Mouse (Mus musculus) kidney, postnatal 0 days (tissue): ENCODE measurements around the gene Tspan4. TPM values are rescaled to one million over a fixed set of nuclear protein-coding genes. Genes with fewer than 3 reads are reported as not detected.

Experiments
- ATAC-seq: fragments of 200-750 bp; cut with Nextera tagmentation; replicated peaks from 2 replicates; pipeline ENCODE4 v1.8.0; 2017; ENCODE audit warnings: low read depth, moderate number of reproducible peaks, moderate TSS enrichment, moderate library complexity; ENCODE audit not compliant: low FRiP score
- DNase-seq: peaks from one replicate; pipeline ENCODE4 v3.0.0-alpha.2; 2016; ENCODE audit warnings: low spot score
- H3K27ac ChIP-seq: fragments of 300-500 bp; sonication (generic); 2 replicates; pipeline ENCODE4 v1.5.1; 2014; ENCODE audit warnings: mild to moderate bottlenecking
- H3K27me3 ChIP-seq: fragments of 300-500 bp; sonication (generic); 2 replicates; pipeline ENCODE4 v1.6.1; 2014; ENCODE audit warnings: low read length, mixed read lengths; ENCODE audit not compliant: insufficient read depth
- H3K36me3 ChIP-seq: fragments of 300-500 bp; sonication (generic); 2 replicates; pipeline ENCODE4 v1.6.1; 2014; ENCODE audit warnings: low read length, mixed read lengths; ENCODE audit not compliant: insufficient read depth
- H3K4me1 ChIP-seq: fragments of 300-500 bp; sonication (generic); replicated peaks from 2 replicates; pipeline ENCODE4 v1.6.1; 2014; ENCODE audit warnings: antibody characterized with exemption, low read length, mixed read lengths; ENCODE audit not compliant: insufficient read depth
- H3K4me2 ChIP-seq: fragments of 300-500 bp; sonication (generic); 2 replicates; pipeline ENCODE4 v1.6.1; 2014; ENCODE audit warnings: mild to moderate bottlenecking, low read length, moderate library complexity, mixed read lengths
- H3K4me3 ChIP-seq: fragments of 300-500 bp; sonication (generic); replicated peaks from 2 replicates; pipeline ENCODE4 v1.5.1; 2014; ENCODE audit warnings: low read depth, low read length
- H3K9ac ChIP-seq: fragments of 300-500 bp; sonication (generic); 2 replicates; pipeline ENCODE4 v1.6.1; 2014; ENCODE audit warnings: low read depth, low read length
- H3K9me3 ChIP-seq: fragments of 300-500 bp; sonication (generic); replicated peaks from 2 replicates; pipeline ENCODE4 v1.6.1; 2016; ENCODE audit warnings: low read length, inconsistent platforms, mixed read lengths
- CTCF ChIP-seq: IDR thresholded peaks from 2 replicates; pipeline ENCODE4 v1.5.1; 2016; ENCODE audit warnings: antibody characterized with exemption, low read depth, mild to moderate bottlenecking, moderate library complexity
- WGBS: fragments of 180-500 bp; shearing (Covaris S2); extraction: QIAGEN DNeasy Blood & Tissue Kit; methylation state at CpG from one replicate; pipeline ENCODE4 v1.1.7; 2014; 5-methylcytosine and 5-hydroxymethylcytosine counted together
- polyA plus RNA-seq: library from polyadenylated mRNA; unstranded; fragments of >200 nt; fragmentation: Nextera tagmentation; extraction: Ambion mirVana; gene quantifications from 2 replicates; pipeline ENCODE4 v1.2.1, GENCODE M21; 2015

Tspan4 gene
- polyA plus RNA-seq, 1 experiment from 2014 or later, result 115 TPM

DNA sequence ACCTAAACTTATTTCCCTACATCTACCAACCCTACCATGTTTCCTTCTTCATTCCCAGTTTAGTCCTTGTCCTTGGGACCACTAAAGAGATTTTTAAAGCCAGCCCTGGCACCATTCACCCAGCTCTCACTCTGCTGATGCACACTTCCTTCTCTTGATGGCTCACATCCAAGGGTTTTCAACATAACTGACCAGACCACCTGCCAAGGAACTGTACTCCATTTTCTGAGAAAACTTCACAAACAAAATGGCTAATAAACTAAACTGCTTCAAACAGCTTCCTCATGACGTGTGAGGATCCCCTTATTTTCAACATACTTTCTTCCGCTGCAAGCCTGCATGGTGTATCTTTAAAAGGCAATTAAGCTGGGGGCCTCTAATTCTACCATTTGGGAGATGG, 21.4 kb upstream of the Tspan4 start:
- no peak for TF ChIP-seq CTCF
- 74% methylated on average over 2 of the region's 2 CpGs for WGBS
- no peak for DNase-seq

DNA sequence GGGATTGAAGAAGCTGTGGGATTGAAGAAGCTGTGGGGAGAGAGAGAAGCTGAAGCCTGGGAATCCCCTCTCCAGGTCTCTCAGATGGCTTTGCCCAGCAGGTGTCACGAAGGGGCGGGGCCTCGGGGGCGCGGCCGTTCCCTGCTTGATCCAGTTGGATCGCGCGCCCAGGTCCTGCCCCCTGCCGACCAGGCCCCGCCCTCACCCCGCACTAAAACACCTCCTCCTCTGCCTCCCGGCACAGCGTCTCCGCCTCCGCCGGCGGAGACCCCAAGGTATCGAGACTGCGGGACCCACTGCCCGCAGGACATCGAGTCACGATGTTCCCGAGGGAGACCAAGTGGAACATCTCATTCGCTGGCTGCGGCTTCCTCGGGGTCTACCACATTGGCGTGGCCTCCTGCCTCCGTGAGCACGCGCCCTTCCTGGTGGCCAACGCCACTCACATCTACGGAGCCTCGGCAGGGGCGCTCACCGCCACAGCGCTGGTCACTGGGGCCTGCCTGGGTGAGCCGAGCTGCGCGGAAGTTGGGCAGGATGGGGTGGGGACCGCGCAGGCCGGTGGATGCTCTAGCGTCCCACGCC, 20.0 kb upstream of the Tspan4 start, which contains the start of gene Pnpla2:
TSS of gene Pnpla2 (plus strand) at position 232 of the 585 bp plus-strand sequence.
- 1% methylated on average over 38 of the region's 45 CpGs for WGBS

More for the DNA sequence above, 21.4 kb upstream of the Tspan4 start:
- H3K4me3 ChIP-seq, result no peak overlapping the region
- H3K36me3 ChIP-seq, result peaks cover 22% of the 10 kb centered on the region
- no peaks in the 10 kb centered on the region for H3K27me3 ChIP-seq
- H3K9ac ChIP-seq, result no peak overlapping the region
- H3K4me2 ChIP-seq, result no peak overlapping the region
- ATAC-seq, result no peak
- H3K4me1 ChIP-seq, result 0 out of 2 replicates have a peak, but pooled peaks cover 3% of the 10 kb centered on the region
- H3K27ac ChIP-seq, result no peak overlapping the region
- no peaks in the 10 kb centered on the region for H3K9me3 ChIP-seq

DNA sequence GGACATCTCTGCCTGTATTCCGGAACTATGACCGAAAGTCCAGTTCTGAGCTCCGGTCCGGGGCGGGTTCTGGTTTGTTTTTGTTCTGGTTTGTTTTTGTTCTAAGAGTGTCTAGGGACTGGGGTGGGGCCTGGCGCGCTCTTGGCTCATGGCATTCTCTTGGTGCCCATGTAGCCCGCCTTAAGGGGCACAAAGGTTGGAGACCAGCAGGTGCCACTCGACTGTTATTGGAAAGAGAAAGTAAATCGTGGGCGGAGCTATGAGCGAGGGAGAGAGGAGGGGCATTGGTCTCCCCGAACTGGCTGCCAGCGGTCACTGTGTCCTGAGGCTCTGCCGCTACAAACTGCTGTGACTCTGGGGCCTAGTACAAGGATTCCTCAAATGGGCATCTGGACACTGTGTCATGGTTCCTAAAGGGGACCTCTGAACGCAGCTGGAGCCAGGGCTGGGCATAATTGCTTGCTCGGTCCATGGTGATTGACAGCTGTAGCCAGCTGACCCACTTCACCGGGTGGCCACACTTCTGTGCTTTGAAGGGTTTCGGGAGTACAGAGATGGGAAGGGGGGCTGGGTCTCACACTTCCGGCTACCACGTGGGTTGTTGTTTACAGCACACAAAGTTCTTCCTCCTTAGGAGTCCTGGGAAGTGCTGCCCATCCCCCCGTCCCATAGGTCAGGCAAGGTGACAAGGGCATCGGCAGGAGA, 19.3 kb upstream of the Tspan4 start:
- TF ChIP-seq CTCF, result no peak
- Histone ChIP-seq H3K27me3 (no peaks in the 10 kb centered on the region), H3K9me3 (no peaks in the 10 kb centered on the region), H3K36me3 (peaks cover 23% of the 10 kb centered on the region), H3K4me2 (peak overlapping the region; percentile 72), H3K4me1 (0 out of 2 replicates have a peak, but pooled peaks cover 3% of the 10 kb centered on the region), H3K27ac (peak overlapping the region; percentile 96), H3K9ac (peak overlapping the region; percentile 74), H3K4me3 (peak overlapping the region; percentile 74)
- 1% methylated on average over 23 of the region's 23 CpGs for WGBS
- DNase-seq, result peak; percentile 87
- ATAC-seq, result peak; percentile 37

More for the DNA sequence above, 20.0 kb upstream of the Tspan4 start, which contains the start of gene Pnpla2:
- peak within 1 kb of the TSS; percentile 72 for H3K4me2 ChIP-seq
- peak within 1 kb of the TSS; percentile 96 for H3K27ac ChIP-seq
- TF ChIP-seq CTCF, result peak; percentile 45
- H3K9me3 ChIP-seq, result no peaks in the 10 kb centered on the region
- peaks cover 24% of the 10 kb centered on the region for H3K36me3 ChIP-seq
- DNase-seq (peak; percentile 96), ATAC-seq (peak; percentile 82)
- peak within 1 kb of the TSS; percentile 74 for H3K4me3 ChIP-seq
- H3K27me3 ChIP-seq, result no peaks in the 10 kb centered on the region
- H3K4me1 ChIP-seq, result 0 out of 2 replicates have a peak, but pooled peaks cover 3% of the 10 kb centered on the region
- peak within 1 kb of the TSS; percentile 74 for H3K9ac ChIP-seq

DNA sequence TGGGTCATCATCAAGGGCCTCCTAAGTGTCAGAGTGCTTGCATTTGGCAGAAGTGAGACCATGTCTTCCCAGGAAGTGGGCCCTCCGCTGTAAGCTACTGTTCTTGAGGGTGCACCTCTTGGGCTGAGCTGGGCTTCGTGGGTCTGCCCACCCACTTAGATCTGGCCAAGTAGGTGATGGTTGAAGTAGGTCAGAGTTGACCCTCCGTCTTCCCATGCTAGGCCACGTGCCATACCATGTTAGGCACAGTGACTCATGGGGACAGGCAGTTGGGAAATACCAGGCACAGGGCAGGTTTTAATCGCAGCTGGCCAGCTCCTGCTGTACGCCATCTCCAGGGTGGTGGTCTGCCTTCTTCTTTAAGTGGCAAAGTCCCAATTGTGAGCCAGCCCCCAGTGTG, 18.3 kb upstream of the Tspan4 start:
- no peak for TF ChIP-seq CTCF
- no peak overlapping the region for H3K4me3 ChIP-seq
- H3K36me3 ChIP-seq, result peaks cover 15% of the 10 kb centered on the region
- H3K9ac ChIP-seq, result no peak overlapping the region
- no peak for DNase-seq
- no peak overlapping the region for H3K27ac ChIP-seq
- peak overlapping the region; percentile 72 for H3K4me2 ChIP-seq
- H3K4me1 ChIP-seq, result peaks cover 5% of the 10 kb centered on the region
- no peaks in the 10 kb centered on the region for H3K9me3 ChIP-seq
- no peaks in the 10 kb centered on the region for H3K27me3 ChIP-seq
- WGBS, result 95% methylated on average over 6 of the region's 6 CpGs
- no peak for ATAC-seq

DNA sequence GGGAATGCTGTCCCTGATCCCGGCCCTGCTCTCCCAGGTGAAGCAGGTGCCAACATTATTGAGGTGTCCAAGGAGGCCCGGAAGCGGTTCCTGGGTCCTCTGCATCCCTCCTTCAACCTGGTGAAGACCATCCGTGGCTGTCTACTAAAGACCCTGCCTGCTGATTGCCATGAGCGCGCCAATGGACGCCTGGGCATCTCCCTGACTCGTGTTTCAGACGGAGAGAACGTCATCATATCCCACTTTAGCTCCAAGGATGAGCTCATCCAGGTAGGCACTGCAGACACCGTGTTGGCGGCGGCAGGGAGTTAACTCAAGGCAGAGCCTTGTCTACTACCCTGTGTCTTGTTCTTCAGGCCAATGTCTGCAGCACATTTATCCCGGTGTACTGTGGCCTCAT, 17.8 kb upstream of the Tspan4 start:
- no peak for TF ChIP-seq CTCF
- H3K4me2 ChIP-seq, result no peak overlapping the region
- peaks cover 10% of the 10 kb centered on the region for H3K4me1 ChIP-seq
- H3K9ac ChIP-seq, result no peak overlapping the region
- no peaks in the 10 kb centered on the region for H3K9me3 ChIP-seq
- ATAC-seq (no peak), DNase-seq (no peak)
- 95% methylated on average over 14 of the region's 14 CpGs for WGBS
- H3K36me3 ChIP-seq, result peaks cover 13% of the 10 kb centered on the region; the same call in 1 of the 2 replicates
- no peaks in the 10 kb centered on the region for H3K27me3 ChIP-seq
- H3K4me3 ChIP-seq, result no peak overlapping the region
- H3K27ac ChIP-seq, result no peak overlapping the region

DNA sequence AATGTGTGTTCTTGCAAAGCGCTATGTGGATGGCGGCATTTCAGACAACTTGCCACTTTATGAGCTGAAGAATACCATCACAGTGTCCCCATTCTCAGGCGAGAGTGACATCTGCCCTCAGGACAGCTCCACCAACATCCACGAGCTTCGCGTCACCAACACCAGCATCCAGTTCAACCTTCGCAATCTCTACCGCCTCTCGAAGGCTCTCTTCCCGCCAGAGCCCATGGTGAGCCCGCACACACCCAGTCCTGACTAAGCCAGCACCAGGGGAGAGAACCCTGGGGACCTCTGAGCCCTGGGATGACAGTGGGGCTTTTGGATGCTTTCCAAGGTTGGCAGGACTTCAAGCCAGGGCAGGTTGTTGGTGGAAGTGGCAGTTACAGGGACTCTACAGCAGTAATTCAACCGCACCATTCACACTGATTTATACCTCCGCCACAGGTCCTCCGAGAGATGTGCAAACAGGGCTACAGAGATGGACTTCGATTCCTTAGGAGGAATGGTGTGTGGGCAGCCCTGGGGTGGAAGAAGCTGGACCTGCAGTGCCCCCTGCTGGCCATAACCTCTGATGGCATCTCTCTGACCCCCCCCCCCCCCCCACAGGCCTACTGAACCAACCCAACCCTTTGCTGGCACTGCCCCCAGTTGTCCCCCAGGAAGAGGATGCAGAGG, 16.9 kb upstream of the Tspan4 start:
- Histone ChIP-seq H3K27ac (no peak overlapping the region), H3K4me3 (no peak overlapping the region), H3K36me3 (peaks cover 13% of the 10 kb centered on the region; the same call in 1 of the 2 replicates), H3K9ac (no peak overlapping the region), H3K9me3 (no peaks in the 10 kb centered on the region), H3K27me3 (no peaks in the 10 kb centered on the region), H3K4me2 (no peak overlapping the region), H3K4me1 (peaks cover 15% of the 10 kb centered on the region)
- peak; percentile 69 for TF ChIP-seq CTCF
- DNase-seq, result peak; percentile 58
- no peak for ATAC-seq
- WGBS, result 75% methylated on average over 15 of the region's 15 CpGs
